Mouse (Mus musculus) layer of hippocampus, adult 11-12 months (tissue): Measurements from ENCODE around the gene Crtc2.
A peak's percentile ranks its signal among the peaks of the same experiment; 100 is the strongest.
"Not testable (repeated sequence)": the region's sequence is repeated elsewhere in the genome, so short reads cannot be mapped to it uniquely, and the experiment has no call there.

Experiments
- DNase-seq: peaks from one replicate; pipeline ENCODE4 v3.0.0; 2022; ENCODE audit warnings: low spot score

Gene Crtc2

GRCm38 (mm10) chr3:90242984-90243775 is 10.8 kb upstream of the Crtc2 start, which contains the start of gene Creb3l4:
Creb3l4 (minus strand) TSS chr3:90243512.
- no peak for DNase-seq

GRCm38 (mm10) chr3:90245406-90245805 is 8.6 kb upstream of the Crtc2 start:
- no peak for DNase-seq

GRCm38 (mm10) chr3:90247630-90247959 is 6.4 kb upstream of the Crtc2 start:
- no peak for DNase-seq

- peak; percentile 95 for DNase-seq
Observed at GRCm38 (mm10) chr3:90247960-90248745, 5.8 kb upstream of the Crtc2 start, which contains the start of gene Slc39a1. Slc39a1 (plus strand) TSS chr3:90248172.

- no peak for DNase-seq
Observed at GRCm38 (mm10) chr3:90248746-90249100, 5.2 kb upstream of the Crtc2 start.

- no peak for DNase-seq
Observed at GRCm38 (mm10) chr3:90250791-90251190, 3.2 kb upstream of the Crtc2 start.

- not testable (repeated sequence) for DNase-seq
Observed at GRCm38 (mm10) chr3:90251731-90252226, 2.2 kb upstream of the Crtc2 start.

GRCm38 (mm10) chr3:90252659-90253058 is 1.3 kb upstream of the Crtc2 start:
- DNase-seq, result not testable (repeated sequence)

- not testable (repeated sequence) for DNase-seq
Observed at GRCm38 (mm10) chr3:90253174-90253573, 789 bp upstream of the Crtc2 start.

- DNase-seq, result no peak
Observed at GRCm38 (mm10) chr3:90254419-90255193, 643 bp downstream of the Crtc2 start.

- DNase-seq, result no peak
Observed at GRCm38 (mm10) chr3:90255194-90255565, 1.2 kb downstream of the Crtc2 start.

GRCm38 (mm10) chr3:90255784-90256353 is 1.9 kb downstream of the Crtc2 start:
- no peak for DNase-seq

GRCm38 (mm10) chr3:90256731-90257530 is 3.0 kb downstream of the Crtc2 start:
- DNase-seq, result no peak

- DNase-seq, result no peak
Observed at GRCm38 (mm10) chr3:90258521-90258920, 4.6 kb downstream of the Crtc2 start.

GRCm38 (mm10) chr3:90263121-90263771 is 9.3 kb downstream of the Crtc2 start:
- no peak for DNase-seq

- no peak for DNase-seq
Observed at GRCm38 (mm10) chr3:90264687-90265033, 10.7 kb downstream of the Crtc2 start.

- peak; percentile 88 for DNase-seq
Observed at GRCm38 (mm10) chr3:90265034-90265931, 11.3 kb downstream of the Crtc2 start, which contains the start of gene Dennd4b. Dennd4b (plus strand) TSS chr3:90265185.

- no peak for DNase-seq
Observed at GRCm38 (mm10) chr3:90265932-90266741, 12.2 kb downstream of the Crtc2 start.
